Mouse (Mus musculus): Measurements from ENCODE around the gene Rps6ka2. TPM values are rescaled to one million over a fixed set of nuclear protein-coding genes. Genes with fewer than 3 reads are reported as not detected.

Gene Rps6ka2
- polyA plus RNA-seq, 1 experiment: 0.09 TPM

- Histone ChIP-seq H3K27me3 (replicated peaks) (no peaks in the 10 kb centered on the region), H3K9me3 (no peaks in the 10 kb centered on the region), H3K4me3 (replicated peaks) (no peak overlapping the region), H3K4me1 (no peaks in the 10 kb centered on the region), H3K36me3 (replicated peaks; ENCODE audit: low read length) (no peaks in the 10 kb centered on the region)
- TF ChIP-seq GATA1 (IDR thresholded peaks at IDR 0.05; ENCODE audit: borderline replicate concordance, low read length) (no peak), FLI1 (IDR thresholded peaks at IDR 0.05; ENCODE audit: low read length) (no peak)
Observed at GRCm38 (mm10) chr17:7194140-7194840, 24.4 kb downstream of the Rps6ka2 start.

- no peak for TF ChIP-seq GATA1 (IDR thresholded peaks at IDR 0.05; ENCODE audit: borderline replicate concordance, low read length)
- TF ChIP-seq FLI1 (IDR thresholded peaks at IDR 0.05; ENCODE audit: low read length): no peak
- no peak overlapping the region for H3K4me3 ChIP-seq (replicated peaks)
Observed at GRCm38 (mm10) chr17:7197121-7197925, 27.4 kb downstream of the Rps6ka2 start.

GRCm38 (mm10) chr17:7204771-7205406, 35.0 kb downstream of the Rps6ka2 start:
- Histone ChIP-seq H3K27me3 (replicated peaks) (no peaks in the 10 kb centered on the region), H3K9me3 (no peaks in the 10 kb centered on the region), H3K4me3 (replicated peaks) (no peak overlapping the region), H3K4me1 (no peaks in the 10 kb centered on the region), H3K36me3 (replicated peaks; ENCODE audit: low read length) (no peaks in the 10 kb centered on the region)
- TF ChIP-seq FLI1 (IDR thresholded peaks at IDR 0.05; ENCODE audit: low read length) (no peak), GATA1 (IDR thresholded peaks at IDR 0.05; ENCODE audit: borderline replicate concordance, low read length) (no peak)

More at GRCm38 (mm10) chr17:7197121-7197925, 27.4 kb downstream of the Rps6ka2 start:
- Histone ChIP-seq H3K36me3 (replicated peaks; ENCODE audit: low read length) (no peaks in the 10 kb centered on the region), H3K4me1 (no peaks in the 10 kb centered on the region), H3K9me3 (no peaks in the 10 kb centered on the region), H3K27me3 (replicated peaks) (no peaks in the 10 kb centered on the region)

- Histone ChIP-seq H3K4me3 (replicated peaks) (no peak overlapping the region), H3K27me3 (replicated peaks) (no peaks in the 10 kb centered on the region), H3K9me3 (no peaks in the 10 kb centered on the region), H3K4me1 (no peaks in the 10 kb centered on the region), H3K36me3 (replicated peaks; ENCODE audit: low read length) (no peaks in the 10 kb centered on the region)
- TF ChIP-seq GATA1 (IDR thresholded peaks at IDR 0.05; ENCODE audit: borderline replicate concordance, low read length) (no peak), FLI1 (IDR thresholded peaks at IDR 0.05; ENCODE audit: low read length) (no peak)
Observed at GRCm38 (mm10) chr17:7206434-7207145, 36.7 kb downstream of the Rps6ka2 start.

GRCm38 (mm10) chr17:7210648-7211047, 40.7 kb downstream of the Rps6ka2 start:
- Histone ChIP-seq H3K36me3 (replicated peaks; ENCODE audit: low read length) (no peaks in the 10 kb centered on the region), H3K4me3 (replicated peaks) (no peak overlapping the region), H3K9me3 (no peaks in the 10 kb centered on the region), H3K27me3 (replicated peaks) (no peaks in the 10 kb centered on the region), H3K4me1 (no peaks in the 10 kb centered on the region)
- no peak for TF ChIP-seq FLI1 (IDR thresholded peaks at IDR 0.05; ENCODE audit: low read length)
- TF ChIP-seq GATA1 (IDR thresholded peaks at IDR 0.05; ENCODE audit: borderline replicate concordance, low read length): no peak

- TF ChIP-seq GATA1 (IDR thresholded peaks at IDR 0.05; ENCODE audit: borderline replicate concordance, low read length): no peak
- no peak for TF ChIP-seq FLI1 (IDR thresholded peaks at IDR 0.05; ENCODE audit: low read length)
- no peak overlapping the region for H3K4me3 ChIP-seq (replicated peaks)
- H3K27me3 ChIP-seq (replicated peaks): no peaks in the 10 kb centered on the region
- H3K9me3 ChIP-seq: no peaks in the 10 kb centered on the region
- no peaks in the 10 kb centered on the region for H3K36me3 ChIP-seq (replicated peaks; ENCODE audit: low read length)
- no peaks in the 10 kb centered on the region for H3K4me1 ChIP-seq
Observed at GRCm38 (mm10) chr17:7211893-7212292, 42.0 kb downstream of the Rps6ka2 start.

- Histone ChIP-seq H3K36me3 (replicated peaks; ENCODE audit: low read length) (no peaks in the 10 kb centered on the region), H3K27me3 (replicated peaks) (no peaks in the 10 kb centered on the region), H3K4me3 (replicated peaks) (peak overlapping the region; percentile 26), H3K9me3 (no peaks in the 10 kb centered on the region), H3K4me1 (no peaks in the 10 kb centered on the region)
- TF ChIP-seq GATA1 (IDR thresholded peaks at IDR 0.05; ENCODE audit: borderline replicate concordance, low read length): no peak
- TF ChIP-seq FLI1 (IDR thresholded peaks at IDR 0.05; ENCODE audit: low read length): no peak
Observed at GRCm38 (mm10) chr17:7213214-7213613, 43.3 kb downstream of the Rps6ka2 start.

- Histone ChIP-seq H3K4me3 (replicated peaks) (no peak overlapping the region), H3K9me3 (no peaks in the 10 kb centered on the region), H3K36me3 (replicated peaks; ENCODE audit: low read length) (no peaks in the 10 kb centered on the region), H3K27me3 (replicated peaks) (no peaks in the 10 kb centered on the region), H3K4me1 (no peaks in the 10 kb centered on the region)
- TF ChIP-seq GATA1 (IDR thresholded peaks at IDR 0.05; ENCODE audit: borderline replicate concordance, low read length) (no peak), FLI1 (IDR thresholded peaks at IDR 0.05; ENCODE audit: low read length) (no peak)
Observed at GRCm38 (mm10) chr17:7214061-7214460, 44.1 kb downstream of the Rps6ka2 start.

- Histone ChIP-seq H3K27me3 (replicated peaks) (no peaks in the 10 kb centered on the region), H3K4me3 (replicated peaks) (no peak overlapping the region), H3K36me3 (replicated peaks; ENCODE audit: low read length) (no peaks in the 10 kb centered on the region), H3K4me1 (no peaks in the 10 kb centered on the region), H3K9me3 (no peaks in the 10 kb centered on the region)
- TF ChIP-seq FLI1 (IDR thresholded peaks at IDR 0.05; ENCODE audit: low read length): no peak
- no peak for TF ChIP-seq GATA1 (IDR thresholded peaks at IDR 0.05; ENCODE audit: borderline replicate concordance, low read length)
Observed at GRCm38 (mm10) chr17:7217791-7218329, 47.9 kb downstream of the Rps6ka2 start.
